Mouse (Mus musculus): ENCODE results near the gene Zfp61. TPM values are rescaled to one million over a fixed set of nuclear protein-coding genes. Genes with fewer than 3 reads are reported as not detected.
"Not testable (repeated sequence)": the region's sequence is repeated elsewhere in the genome, so short reads cannot be mapped to it uniquely, and the experiment has no call there.

Gene Zfp61
- total RNA-seq, 2 experiments from 2014 or later, result 2.5 TPM; not detected in 1

GRCm38 (mm10) chr7:24298635-24298972 is 2.4 kb downstream of the Zfp61 start:
- ATAC-seq (replicated peaks; ENCODE audit: low FRiP score, poor library complexity, severe bottlenecking), result no peak

- ATAC-seq (replicated peaks; ENCODE audit: low FRiP score, poor library complexity, severe bottlenecking), result no peak
Measured at GRCm38 (mm10) chr7:24297361-24298095, 3.5 kb downstream of the Zfp61 start.

GRCm38 (mm10) chr7:24296386-24296785 is 4.6 kb downstream of the Zfp61 start:
- ATAC-seq (replicated peaks; ENCODE audit: low FRiP score, poor library complexity, severe bottlenecking), result no peak

GRCm38 (mm10) chr7:24295376-24295775 is 5.7 kb downstream of the Zfp61 start:
- no peak for ATAC-seq (replicated peaks; ENCODE audit: low FRiP score, poor library complexity, severe bottlenecking)

GRCm38 (mm10) chr7:24294763-24295162 is 6.3 kb downstream of the Zfp61 start:
- ATAC-seq (replicated peaks; ENCODE audit: low FRiP score, poor library complexity, severe bottlenecking), result no peak

- ATAC-seq (replicated peaks; ENCODE audit: low FRiP score, poor library complexity, severe bottlenecking), result no peak
Measured at GRCm38 (mm10) chr7:24293061-24293851, 7.8 kb downstream of the Zfp61 start.

- ATAC-seq (replicated peaks; ENCODE audit: low FRiP score, poor library complexity, severe bottlenecking), result no peak
Measured at GRCm38 (mm10) chr7:24291387-24292090, 9.5 kb downstream of the Zfp61 start.

- no peak for ATAC-seq (replicated peaks; ENCODE audit: low FRiP score, poor library complexity, severe bottlenecking)
Measured at GRCm38 (mm10) chr7:24290106-24290693, 10.8 kb downstream of the Zfp61 start.

- ATAC-seq (replicated peaks; ENCODE audit: low FRiP score, poor library complexity, severe bottlenecking), result no peak
Measured at GRCm38 (mm10) chr7:24288512-24288911, 12.5 kb downstream of the Zfp61 start.

- no peak for ATAC-seq (replicated peaks; ENCODE audit: low FRiP score, poor library complexity, severe bottlenecking)
Measured at GRCm38 (mm10) chr7:24287670-24288069, 13.4 kb downstream of the Zfp61 start.

GRCm38 (mm10) chr7:24286916-24287315 is 14.1 kb downstream of the Zfp61 start:
- ATAC-seq (replicated peaks; ENCODE audit: low FRiP score, poor library complexity, severe bottlenecking), result no peak

- no peak for ATAC-seq (replicated peaks; ENCODE audit: low FRiP score, poor library complexity, severe bottlenecking)
Measured at GRCm38 (mm10) chr7:24286090-24286489, 14.9 kb downstream of the Zfp61 start.

- ATAC-seq (replicated peaks; ENCODE audit: low FRiP score, poor library complexity, severe bottlenecking), result no peak
Measured at GRCm38 (mm10) chr7:24280858-24281145, 20.2 kb downstream of the Zfp61 start.

- ATAC-seq (replicated peaks; ENCODE audit: low FRiP score, poor library complexity, severe bottlenecking), result no peak
Measured at GRCm38 (mm10) chr7:24280031-24280857, 20.8 kb downstream of the Zfp61 start.

- ATAC-seq (replicated peaks; ENCODE audit: low FRiP score, poor library complexity, severe bottlenecking), result not testable (repeated sequence)
Measured at GRCm38 (mm10) chr7:24278771-24279170, 22.3 kb downstream of the Zfp61 start.

- ATAC-seq (replicated peaks; ENCODE audit: low FRiP score, poor library complexity, severe bottlenecking), result no peak
Measured at GRCm38 (mm10) chr7:24274456-24274855, 26.6 kb downstream of the Zfp61 start.

- no peak for ATAC-seq (replicated peaks; ENCODE audit: low FRiP score, poor library complexity, severe bottlenecking)
Measured at GRCm38 (mm10) chr7:24271191-24271590, 29.8 kb downstream of the Zfp61 start.

- no peak for ATAC-seq (replicated peaks; ENCODE audit: low FRiP score, poor library complexity, severe bottlenecking)
Measured at GRCm38 (mm10) chr7:24270288-24270672, 30.8 kb downstream of the Zfp61 start, which contains the start of gene Zfp93. TSS of gene Zfp93 (plus strand) at chr7:24270420.

GRCm38 (mm10) chr7:24269667-24270287 is 31.3 kb downstream of the Zfp61 start:
- no peak for ATAC-seq (replicated peaks; ENCODE audit: low FRiP score, poor library complexity, severe bottlenecking)
